Mouse (Mus musculus) lung, postnatal 25 days (tissue): ENCODE data around the gene Iapp.
"Not testable (repeated sequence)": the region's sequence is repeated elsewhere in the genome, so short reads cannot be mapped to it uniquely, and the experiment has no call there.

Experiments
- DNase-seq: peaks from one replicate; pipeline ENCODE4 v3.0.0; 2022; ENCODE audit warnings: low spot score

Gene Iapp

GRCm38 (mm10) chr6:142298098-142298497 lies at the start of gene Iapp:
Iapp (plus strand) TSS chr6:142298423.
- DNase-seq: no peak

GRCm38 (mm10) chr6:142250738-142251307 lies 47.4 kb upstream of the Iapp start:
- DNase-seq: not testable (repeated sequence)

GRCm38 (mm10) chr6:142275721-142276442 lies 22.3 kb upstream of the Iapp start:
- no peak for DNase-seq

GRCm38 (mm10) chr6:142289413-142290118 lies 8.7 kb upstream of the Iapp start:
- DNase-seq: no peak

GRCm38 (mm10) chr6:142305076-142305475 lies 6.9 kb downstream of the Iapp start:
- no peak for DNase-seq

- no peak for DNase-seq
These were observed 16.1 kb downstream of the Iapp start for GRCm38 (mm10) chr6:142314285-142314684.

GRCm38 (mm10) chr6:142317106-142317505 lies 18.9 kb downstream of the Iapp start:
- DNase-seq: no peak

- DNase-seq: no peak
These were observed 24.7 kb downstream of the Iapp start, which contains the start of gene Slco1a5 for GRCm38 (mm10) chr6:142322881-142323280. Slco1a5 (minus strand) TSS chr6:142322981.

- DNase-seq: no peak
These were observed 28.4 kb downstream of the Iapp start for GRCm38 (mm10) chr6:142326598-142326997.

- DNase-seq: no peak
These were observed 31.0 kb downstream of the Iapp start for GRCm38 (mm10) chr6:142329201-142329600.

GRCm38 (mm10) chr6:142338961-142339360 lies 40.7 kb downstream of the Iapp start:
- no peak for DNase-seq

- no peak for DNase-seq
These were observed 41.4 kb downstream of the Iapp start for GRCm38 (mm10) chr6:142339576-142339975.

- DNase-seq: peak; percentile 34
These were observed 45.3 kb downstream of the Iapp start for GRCm38 (mm10) chr6:142343561-142343960.

GRCm38 (mm10) chr6:142345440-142346038 lies 47.3 kb downstream of the Iapp start, which contains the start of gene Pyroxd1:
Pyroxd1 (plus strand) TSS chr6:142345654.
- DNase-seq: peak; percentile 87

- no peak for DNase-seq
These were observed 48.2 kb downstream of the Iapp start for GRCm38 (mm10) chr6:142346181-142347110.

GRCm38 (mm10) chr6:142347431-142348385 lies 49.5 kb downstream of the Iapp start:
- DNase-seq: no peak

GRCm38 (mm10) chr6:142352099-142352498 lies 53.9 kb downstream of the Iapp start:
- DNase-seq: not testable (repeated sequence)
